Mouse (Mus musculus): Measurements from ENCODE around the gene Hmgb4.

GRCm38 (mm10) chr4:128245201-128245600 is 15.6 kb downstream of the Hmgb4 start:
- TF ChIP-seq CTCF (IDR thresholded peaks at IDR 0.05; ENCODE audit: low read depth, low read length) (no peak), POLR2A (IDR thresholded peaks at IDR 0.05; ENCODE audit: borderline replicate concordance, low read depth, low read length) (no peak)
